Mouse (Mus musculus) embryonic facial prominence, embryonic 12.5 days (tissue): ENCODE results near the gene Samd4b. TPM values are rescaled to one million over a fixed set of nuclear protein-coding genes. Genes with fewer than 3 reads are reported as not detected.
"Not testable (repeated sequence)": the region's sequence is repeated elsewhere in the genome, so short reads cannot be mapped to it uniquely, and the experiment has no call there.

Experiments
- ATAC-seq: fragments of 200-750 bp; cut with Nextera tagmentation; 2 replicates; pipeline ENCODE4 v1.8.0; 2017; ENCODE audit not compliant: insufficient number of reproducible peaks, insufficient read depth, low FRiP score, low TSS enrichment
- H3K27ac ChIP-seq: fragments of 300-500 bp; sonication (generic); 2 replicates; pipeline ENCODE4 v1.5.1; 2016; ENCODE audit warnings: mild to moderate bottlenecking
- H3K27me3 ChIP-seq: fragments of 300-500 bp; sonication (generic); 2 replicates; pipeline ENCODE4 v1.6.1; 2016; ENCODE audit warnings: mild to moderate bottlenecking, moderate library complexity
- H3K36me3 ChIP-seq: fragments of 300-500 bp; sonication (generic); 2 replicates; pipeline ENCODE4 v1.6.1; 2016; ENCODE audit warnings: mild to moderate bottlenecking
- H3K4me1 ChIP-seq: fragments of 300-500 bp; sonication (generic); 2 replicates; pipeline ENCODE4 v1.6.1; 2016
- H3K4me2 ChIP-seq: fragments of 300-500 bp; sonication (generic); replicated peaks from 2 replicates; pipeline ENCODE4 v1.6.1; 2016; ENCODE audit warnings: mild to moderate bottlenecking, moderate library complexity
- H3K4me3 ChIP-seq: fragments of 300-500 bp; sonication (generic); 2 replicates; pipeline ENCODE4 v1.5.1; 2016; ENCODE audit warnings: mild to moderate bottlenecking
- H3K9ac ChIP-seq: fragments of 300-500 bp; sonication (generic); 2 replicates; pipeline ENCODE4 v1.6.1; 2016; ENCODE audit warnings: mild to moderate bottlenecking, moderate library complexity
- H3K9me3 ChIP-seq: fragments of 300-500 bp; sonication (generic); 2 replicates; pipeline ENCODE4 v1.6.1; 2016; ENCODE audit warnings: mild to moderate bottlenecking, moderate library complexity
- WGBS: fragments of 180-500 bp; shearing (Covaris S2); methylation state at CpG from one replicate; pipeline ENCODE4 v1.1.7; 2016; 5-methylcytosine and 5-hydroxymethylcytosine counted together
- polyA plus RNA-seq: library from polyadenylated mRNA; unstranded; fragments of >200 nt; fragmentation: Nextera tagmentation; extraction: Ambion mirVana; gene quantifications from 2 replicates; pipeline ENCODE4 v1.2.1, GENCODE M21; 2016

The Samd4b gene
- 36.6 and 36.8 TPM in 2 replicates for polyA plus RNA-seq

DNA sequence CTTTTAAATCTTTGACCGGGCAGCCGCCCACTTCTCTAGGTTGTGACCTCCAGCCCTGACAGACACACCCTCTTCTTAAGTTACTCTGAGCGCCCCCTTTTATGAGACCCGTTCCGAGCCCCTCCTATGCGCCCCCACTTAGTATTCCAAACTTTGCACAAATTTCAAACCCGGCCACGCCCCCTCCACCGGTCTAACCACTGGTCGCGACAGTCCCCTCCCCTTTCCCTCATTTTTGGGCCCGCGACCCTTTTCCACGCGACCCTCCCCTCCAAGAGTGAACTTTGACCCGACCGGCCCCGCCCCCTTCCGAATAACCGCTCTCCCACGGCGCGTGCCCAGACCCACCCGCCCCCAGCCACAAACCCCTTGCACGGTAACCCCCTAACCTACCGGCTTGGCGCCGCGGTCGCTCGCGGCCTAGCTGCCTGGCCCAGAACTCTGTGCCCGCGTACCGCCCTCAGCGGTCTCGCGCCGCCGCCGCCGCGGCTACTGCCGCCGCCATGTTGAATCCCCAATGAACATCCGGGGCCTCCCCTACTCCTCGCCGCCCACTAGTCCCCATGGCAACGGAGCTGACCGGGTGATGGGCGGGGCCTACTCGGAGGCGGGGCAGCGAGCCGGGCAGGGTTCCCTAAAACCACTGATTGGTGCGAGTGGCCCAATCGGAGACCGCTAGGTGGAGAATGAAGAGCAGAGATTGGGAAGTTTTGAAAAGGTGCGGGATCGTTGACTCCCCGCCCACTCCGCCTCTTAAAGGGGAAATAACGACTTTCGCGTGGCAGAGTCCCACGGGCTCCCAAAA lies at the start of gene Samd4b, which contains the start of gene Pak4:
Gene Samd4b, minus strand, starts transcription at position 503 of the 805 bp plus-strand sequence.
Gene Pak4, minus strand, starts transcription at position 544 of the 805 bp plus-strand sequence.
- H3K9me3 ChIP-seq, result no peaks in the 10 kb centered on the region
- peaks cover 35% of the 10 kb centered on the region for H3K4me1 ChIP-seq
- no peaks in the 10 kb centered on the region for H3K27me3 ChIP-seq
- peak within 1 kb of the TSS; percentile 63 for H3K4me3 ChIP-seq
- peak within 1 kb of the TSS; percentile 76 for H3K4me2 ChIP-seq
- peak within 1 kb of the TSS; percentile 84 for H3K27ac ChIP-seq
- under 1% methylated on average over 66 of the region's 66 CpGs for WGBS
- ATAC-seq, result peak; percentile 90
- peak within 1 kb of the TSS; percentile 58 for H3K9ac ChIP-seq
- 0 out of 2 replicates have a peak, but pooled peaks cover 2% of the 10 kb centered on the region for H3K36me3 ChIP-seq

DNA sequence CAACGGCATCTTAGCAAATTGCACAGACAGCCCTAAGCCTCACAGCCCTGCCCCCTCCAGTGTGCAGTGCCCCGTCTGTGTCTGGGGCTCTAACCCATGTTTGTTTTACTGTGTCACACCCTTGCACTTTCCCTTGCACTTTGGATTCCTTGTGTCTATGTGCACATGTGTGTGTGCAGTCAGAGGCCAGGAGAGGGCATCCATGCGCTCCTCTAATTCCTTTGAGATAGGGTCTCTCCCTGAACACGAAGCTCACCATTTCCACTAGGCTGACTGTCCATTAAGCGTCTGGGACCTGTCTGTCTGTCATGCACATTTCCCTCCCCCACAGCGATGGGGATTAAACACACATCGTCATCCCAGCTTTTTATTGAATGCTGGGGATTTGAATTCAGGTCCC lies 49.1 kb upstream of the Samd4b start:
- no peak overlapping the region for H3K27ac ChIP-seq
- H3K4me3 ChIP-seq, result no peak overlapping the region
- H3K9ac ChIP-seq, result no peak overlapping the region
- H3K4me1 ChIP-seq, result no peaks in the 10 kb centered on the region
- H3K4me2 ChIP-seq, result no peak overlapping the region
- H3K36me3 ChIP-seq, result no peaks in the 10 kb centered on the region
- no peaks in the 10 kb centered on the region for H3K27me3 ChIP-seq
- WGBS, result 54% methylated on average over 7 of the region's 7 CpGs
- no peak for ATAC-seq
- no peaks in the 10 kb centered on the region for H3K9me3 ChIP-seq

DNA sequence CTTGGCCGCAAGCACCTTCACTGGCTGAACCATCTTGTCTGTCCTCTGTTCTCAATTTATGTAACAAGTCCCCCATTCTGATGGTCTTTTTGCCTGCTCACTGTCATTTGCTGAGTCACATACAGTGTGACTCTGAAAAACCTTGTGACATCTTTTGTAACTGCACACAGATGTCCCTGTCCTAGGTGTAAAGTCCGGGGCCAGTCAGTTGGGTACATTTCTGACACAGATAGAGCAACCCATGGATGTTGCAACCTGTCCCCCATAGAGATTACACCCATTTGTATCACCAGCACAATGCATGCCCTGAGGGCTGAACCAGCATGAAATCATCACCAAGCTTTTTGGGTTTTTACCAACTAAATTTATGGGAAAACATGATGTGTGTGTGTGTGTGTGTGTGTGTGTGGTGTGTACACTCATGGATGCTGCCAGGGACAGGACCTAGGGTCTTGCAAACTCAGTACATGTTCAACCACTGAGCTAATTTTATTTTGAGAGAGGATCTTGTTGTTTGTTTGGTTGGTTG lies 48.1 kb upstream of the Samd4b start:
- WGBS, result 84% methylated on average over 2 of the region's 2 CpGs
- no peak overlapping the region for H3K4me2 ChIP-seq

DNA sequence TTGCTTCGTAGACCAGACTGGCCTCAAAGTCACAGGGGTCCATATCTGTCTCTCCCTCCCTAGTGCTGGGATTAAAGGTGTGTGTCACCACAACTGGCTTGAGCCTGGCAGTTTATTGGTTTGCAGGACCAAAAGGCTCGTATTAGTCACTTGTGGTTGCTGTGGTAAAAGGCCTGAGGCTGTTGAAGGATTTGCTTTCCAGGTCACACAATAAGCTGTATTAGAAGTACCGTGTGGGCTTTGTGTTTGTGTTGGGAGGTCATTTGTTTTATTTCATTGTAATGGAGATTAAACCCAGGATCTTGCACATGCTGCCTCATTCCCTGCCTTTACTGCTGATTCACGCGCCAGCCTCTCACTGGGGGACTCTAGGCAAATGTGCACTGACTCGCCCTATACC lies 47.4 kb upstream of the Samd4b start:
- 68% methylated on average over 6 of the region's 6 CpGs for WGBS

More for the DNA sequence above, 48.1 kb upstream of the Samd4b start:
- no peaks in the 10 kb centered on the region for H3K36me3 ChIP-seq
- H3K4me3 ChIP-seq, result no peak overlapping the region
- H3K4me1 ChIP-seq, result no peaks in the 10 kb centered on the region
- ATAC-seq, result no peak
- no peaks in the 10 kb centered on the region for H3K27me3 ChIP-seq
- H3K9me3 ChIP-seq, result no peaks in the 10 kb centered on the region
- no peak overlapping the region for H3K9ac ChIP-seq
- H3K27ac ChIP-seq, result no peak overlapping the region

DNA sequence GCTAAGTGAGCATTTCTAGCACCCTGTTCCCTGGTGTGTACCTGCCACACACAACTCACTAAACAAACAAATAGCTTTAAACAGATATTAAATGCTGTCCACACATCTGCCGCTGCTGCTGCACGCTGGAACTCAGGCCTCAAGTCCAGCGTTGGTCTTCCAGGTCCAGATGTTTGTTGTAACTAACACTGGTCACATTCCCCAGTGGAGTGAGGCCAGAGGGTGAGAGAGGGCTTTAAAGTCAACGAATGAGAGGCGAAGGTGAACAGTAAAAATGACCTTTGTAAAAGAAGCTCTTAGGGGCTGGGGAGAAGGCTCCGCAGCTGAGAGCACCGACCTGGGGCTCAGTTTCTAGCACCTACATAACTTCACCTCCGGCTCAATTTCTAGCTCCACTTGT lies 43.6 kb upstream of the Samd4b start:
- Histone ChIP-seq H3K36me3 (no peaks in the 10 kb centered on the region), H3K9ac (no peak overlapping the region), H3K4me2 (no peak overlapping the region), H3K4me1 (no peaks in the 10 kb centered on the region), H3K27ac (no peak overlapping the region), H3K9me3 (no peaks in the 10 kb centered on the region), H3K27me3 (no peaks in the 10 kb centered on the region), H3K4me3 (no peak overlapping the region)
- no peak for ATAC-seq
- WGBS, result 60% methylated on average over 8 of the region's 8 CpGs

More for the DNA sequence above, 47.4 kb upstream of the Samd4b start:
- Histone ChIP-seq H3K27ac (no peak overlapping the region), H3K4me2 (no peak overlapping the region), H3K4me1 (no peaks in the 10 kb centered on the region), H3K27me3 (no peaks in the 10 kb centered on the region), H3K9me3 (no peaks in the 10 kb centered on the region), H3K9ac (no peak overlapping the region), H3K36me3 (no peaks in the 10 kb centered on the region), H3K4me3 (no peak overlapping the region)
- ATAC-seq, result no peak

DNA sequence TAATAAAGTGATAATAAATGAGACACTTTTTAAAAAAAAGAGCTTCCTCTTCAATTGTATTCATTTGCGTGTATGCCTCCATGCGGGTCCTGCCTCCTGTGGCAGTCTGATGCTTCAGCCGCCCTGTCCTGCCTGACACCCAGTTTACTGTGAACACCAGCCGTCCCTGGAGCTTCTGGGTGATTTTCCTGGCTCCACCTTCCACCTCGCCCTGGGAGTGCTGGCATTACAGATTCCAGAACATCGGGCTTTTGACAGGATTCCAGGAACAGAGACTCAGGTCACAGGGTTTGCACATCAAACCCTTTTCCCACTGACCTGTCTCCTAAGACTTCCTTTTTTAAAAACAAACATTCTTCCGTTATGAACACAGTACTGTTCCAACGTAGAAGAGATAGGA lies 39.6 kb upstream of the Samd4b start:
- H3K4me1 ChIP-seq, result no peaks in the 10 kb centered on the region
- H3K9me3 ChIP-seq, result no peaks in the 10 kb centered on the region
- no peak overlapping the region for H3K27ac ChIP-seq
- 16% methylated on average over 8 of the region's 8 CpGs for WGBS
- ATAC-seq, result no peak
- H3K4me3 ChIP-seq, result no peak overlapping the region
- peaks cover 4% of the 10 kb centered on the region for H3K27me3 ChIP-seq
- no peak overlapping the region for H3K4me2 ChIP-seq
- H3K9ac ChIP-seq, result no peak overlapping the region
- H3K36me3 ChIP-seq, result no peaks in the 10 kb centered on the region

DNA sequence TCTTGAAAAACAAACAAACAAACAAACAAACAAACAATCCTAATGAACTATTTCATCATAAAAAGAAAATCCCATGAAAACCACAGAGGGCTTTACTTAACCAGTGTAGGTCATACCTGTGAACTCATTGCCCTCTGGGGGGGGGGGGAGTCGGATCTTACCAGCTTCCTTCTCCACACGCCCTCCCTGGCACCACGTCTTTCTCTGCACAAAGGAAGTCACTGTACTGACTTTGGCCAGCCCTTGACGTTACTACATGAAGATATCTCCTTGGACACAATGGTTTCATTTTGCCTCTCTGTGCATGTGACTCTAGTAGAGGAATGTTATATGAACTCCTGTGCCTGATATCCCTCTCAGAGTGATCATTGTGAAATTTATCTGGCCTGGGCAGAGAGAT lies 36.2 kb upstream of the Samd4b start:
- H3K36me3 ChIP-seq, result no peaks in the 10 kb centered on the region
- peaks cover 8% of the 10 kb centered on the region for H3K4me1 ChIP-seq
- peaks cover 33% of the 10 kb centered on the region for H3K27me3 ChIP-seq
- no peaks in the 10 kb centered on the region for H3K9me3 ChIP-seq
- ATAC-seq, result no peak
- no peak overlapping the region for H3K4me2 ChIP-seq
- WGBS, result 44% methylated on average over 4 of the region's 4 CpGs
- no peak overlapping the region for H3K9ac ChIP-seq
- H3K27ac ChIP-seq, result no peak overlapping the region
- no peak overlapping the region for H3K4me3 ChIP-seq

DNA sequence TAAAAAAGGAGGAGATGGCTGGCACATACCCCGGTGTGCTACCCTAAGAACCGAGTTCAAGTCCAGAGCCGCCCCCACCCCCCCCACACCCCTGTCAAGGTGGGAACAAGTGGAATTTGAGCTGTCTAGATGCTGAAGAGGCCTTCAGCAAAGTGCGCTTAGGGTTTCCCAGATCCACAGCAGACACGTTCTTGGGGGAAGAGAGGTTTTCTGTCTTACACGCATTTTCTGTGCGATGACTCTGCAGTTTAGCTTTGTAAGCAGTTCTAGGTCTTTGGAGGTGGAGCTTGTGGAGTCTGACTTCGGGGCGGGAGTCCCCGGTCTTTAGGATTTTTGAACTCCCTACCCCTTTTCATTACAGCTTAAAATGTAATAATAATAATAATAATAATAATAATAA lies 33.1 kb upstream of the Samd4b start, which contains the start of gene Acp7:
Gene Acp7, minus strand, starts transcription at position 260 of the 400 bp plus-strand sequence.
- 24% methylated on average over 10 of the region's 10 CpGs for WGBS
- H3K9me3 ChIP-seq, result no peaks in the 10 kb centered on the region
- ATAC-seq, result no peak
- 0 out of 2 replicates have a peak within 1 kb of the TSS, but pooled peaks have one; percentile 12 for H3K9ac ChIP-seq
- H3K36me3 ChIP-seq, result no peaks in the 10 kb centered on the region
- peaks cover 8% of the 10 kb centered on the region for H3K4me1 ChIP-seq
- peak within 1 kb of the TSS; percentile 44 for H3K4me2 ChIP-seq
- H3K27me3 ChIP-seq, result peaks cover 46% of the 10 kb centered on the region
- H3K4me3 ChIP-seq, result peak within 1 kb of the TSS; percentile 25
- H3K27ac ChIP-seq, result no peak within 1 kb of the TSS

DNA sequence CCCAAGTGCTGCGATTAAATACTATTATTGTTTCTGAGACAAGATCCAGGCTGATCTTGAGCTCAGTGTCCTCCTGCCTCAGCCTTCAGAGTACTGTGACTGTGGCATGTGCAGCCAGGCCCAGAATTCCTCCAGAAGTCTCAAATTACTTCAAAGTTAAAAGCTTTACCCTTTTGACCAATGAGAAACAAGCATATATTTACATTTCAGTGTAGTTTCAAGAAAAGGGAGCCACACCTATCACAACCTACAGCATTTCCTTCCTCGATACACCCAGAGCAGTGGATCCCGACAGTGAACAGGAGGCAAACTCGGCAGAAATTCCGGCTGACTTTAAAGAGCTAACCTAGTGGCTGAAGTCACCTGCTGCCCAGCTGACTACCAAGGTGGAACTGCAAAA lies 26.8 kb upstream of the Samd4b start:
- Histone ChIP-seq H3K27me3 (peaks cover 20% of the 10 kb centered on the region), H3K4me2 (no peak overlapping the region), H3K4me3 (no peak overlapping the region), H3K4me1 (no peaks in the 10 kb centered on the region), H3K9ac (no peak overlapping the region), H3K36me3 (no peaks in the 10 kb centered on the region), H3K9me3 (no peaks in the 10 kb centered on the region), H3K27ac (no peak overlapping the region)
- WGBS, result 83% methylated on average over 5 of the region's 5 CpGs
- no peak for ATAC-seq

DNA sequence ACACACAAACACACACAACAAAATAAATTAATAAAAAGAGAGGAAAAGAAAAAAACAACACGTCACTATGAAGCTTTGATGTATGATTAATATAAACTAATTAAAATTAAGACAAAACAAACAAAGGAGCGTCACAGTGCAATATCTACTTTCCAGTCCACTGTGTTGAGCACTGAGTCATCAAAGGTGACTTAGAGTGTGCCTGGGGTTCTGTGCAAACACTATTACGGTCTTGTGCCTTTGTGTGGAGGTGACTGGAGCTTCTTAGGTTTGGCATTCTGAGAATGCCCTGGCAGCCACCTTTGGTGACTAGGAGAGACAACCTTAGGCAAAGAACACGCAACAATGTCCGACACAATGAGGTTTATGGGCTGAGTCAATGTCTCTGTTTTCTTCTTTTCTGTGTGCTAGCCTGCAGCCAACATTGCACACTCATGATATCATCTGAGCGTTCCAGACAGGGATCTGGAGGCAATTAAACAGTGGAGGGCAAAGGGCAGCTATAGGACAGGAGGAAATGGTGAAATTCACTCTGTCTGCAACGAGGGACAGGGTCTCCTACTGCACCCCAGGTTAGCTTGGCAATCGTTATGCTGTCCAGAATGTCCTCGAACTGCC lies 21.3 kb upstream of the Samd4b start:
- WGBS, result 44% methylated on average over 9 of the region's 9 CpGs
- no peak overlapping the region for H3K27ac ChIP-seq

DNA sequence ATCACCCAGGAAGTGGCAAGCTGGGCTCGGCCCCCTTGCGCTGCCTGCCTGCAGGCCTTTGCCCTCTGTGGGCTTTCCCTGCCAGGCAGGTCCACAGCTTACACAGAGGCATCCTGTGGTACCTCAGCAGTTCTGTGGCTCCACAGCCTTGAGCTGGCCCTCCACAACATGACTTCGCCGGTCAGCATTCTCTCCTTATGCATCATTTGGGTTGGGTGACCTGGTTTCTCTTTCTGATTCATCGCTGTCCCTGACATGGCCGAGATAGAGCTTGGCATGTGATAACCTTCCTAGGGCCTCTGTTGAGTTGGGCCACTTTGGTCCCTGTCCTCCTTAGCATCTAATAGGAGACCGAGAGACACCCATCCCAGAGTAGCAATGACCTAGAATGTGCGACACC lies 8.0 kb upstream of the Samd4b start:
- Histone ChIP-seq H3K4me2 (no peak overlapping the region), H3K4me3 (no peak overlapping the region), H3K9ac (no peak overlapping the region), H3K4me1 (no peaks in the 10 kb centered on the region), H3K27ac (no peak overlapping the region), H3K36me3 (no peaks in the 10 kb centered on the region), H3K27me3 (no peaks in the 10 kb centered on the region), H3K9me3 (no peaks in the 10 kb centered on the region)
- 92% methylated on average over 8 of the region's 8 CpGs for WGBS
- ATAC-seq, result no peak

More for the DNA sequence above, 21.3 kb upstream of the Samd4b start:
- Histone ChIP-seq H3K4me2 (no peak overlapping the region), H3K9ac (no peak overlapping the region), H3K36me3 (no peaks in the 10 kb centered on the region), H3K9me3 (no peaks in the 10 kb centered on the region), H3K4me3 (no peak overlapping the region), H3K27me3 (no peaks in the 10 kb centered on the region), H3K4me1 (no peaks in the 10 kb centered on the region)
- no peak for ATAC-seq

DNA sequence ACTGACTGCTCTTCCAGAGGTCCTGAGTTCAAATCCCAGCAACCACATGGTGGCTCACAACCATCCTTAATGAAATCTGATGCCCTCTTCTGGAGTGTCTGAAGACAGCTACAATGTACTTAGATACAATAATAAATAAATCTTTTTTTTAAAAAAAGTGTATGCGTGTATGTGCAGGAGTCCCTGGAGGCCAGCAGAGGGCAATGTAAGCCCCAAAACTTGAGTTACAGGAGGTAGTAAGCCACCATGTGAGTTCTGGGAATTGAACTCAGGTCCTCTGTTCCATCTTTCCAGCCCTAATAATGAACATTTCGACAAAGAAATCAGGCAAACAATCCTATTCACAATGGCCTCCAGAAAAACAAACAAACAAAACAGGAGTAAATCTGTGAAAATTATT lies 5.8 kb upstream of the Samd4b start:
- not testable (repeated sequence) for H3K27ac ChIP-seq, H3K9me3 ChIP-seq, H3K36me3 ChIP-seq, H3K4me3 ChIP-seq, H3K4me1 ChIP-seq, H3K9ac ChIP-seq, H3K4me2 ChIP-seq, H3K27me3 ChIP-seq, ATAC-seq
- WGBS, result 82% methylated on average over 2 of the region's 2 CpGs
